Mouse (Mus musculus) lung, adult 2 months (tissue): ENCODE measurements at regions not wholly inside any gene's neighbourhood (a gene's known extent, or its start where the extent isn't known, plus 50 kb on each side); places are given as distances from the start of the nearest gene placed in this dataset.

Experiments
- DNase-seq: peaks from one replicate; pipeline ENCODE4 v3.0.0; 2022
- H3K4me1 ChIP-seq: fragments of 200-500 bp; 2 replicates; pipeline ENCODE4 v1.6.1; 2011; ENCODE audit warnings: low read length; ENCODE audit not compliant: control insufficient read depth, insufficient read depth
- H3K4me3 ChIP-seq: fragments of 200-500 bp; replicated peaks from 2 replicates; pipeline ENCODE3; 2011; ENCODE audit warnings: low read depth, mild to moderate bottlenecking, control low read depth, low read length; ENCODE audit errors: extremely low read depth
- CTCF ChIP-seq: fragments of 200-500 bp; IDR thresholded peaks from 2 replicates; pipeline ENCODE4 v1.5.1; 2011; ENCODE audit warnings: mild to moderate bottlenecking, low read length, control low read depth; ENCODE audit not compliant: insufficient read depth
- POLR2A ChIP-seq: fragments of 200-500 bp; IDR thresholded peaks from 2 replicates; pipeline ENCODE4 v1.6.1; 2011; ENCODE audit warnings: low read depth, mild to moderate bottlenecking, control low read depth, low read length, borderline replicate concordance; ENCODE audit errors: extremely low read depth
- WGBS: fragments of 180-500 bp; shearing (Covaris S2); methylation state at CpG from one replicate; pipeline ENCODE4 v1.1.7; 2018; 5-methylcytosine and 5-hydroxymethylcytosine counted together

DNA sequence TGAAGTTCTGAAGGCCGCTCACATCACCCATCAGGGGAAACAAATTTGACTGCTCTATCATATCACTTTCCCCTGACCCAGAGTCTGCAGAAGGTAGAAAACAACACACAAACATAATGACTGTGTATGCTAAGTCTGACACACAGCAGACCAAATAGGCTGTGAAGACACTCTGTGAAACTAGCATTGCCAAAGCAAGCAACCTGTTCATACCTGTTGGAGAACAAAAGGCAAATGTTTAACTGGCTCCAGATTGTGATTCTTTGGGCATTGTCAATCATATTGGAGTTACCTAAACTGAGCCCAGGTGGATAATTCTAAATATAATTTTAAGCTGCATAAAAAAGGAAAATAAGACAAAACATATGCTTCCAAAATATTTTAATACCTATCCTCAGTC lies 407.4 kb upstream of the Pik3r1 start:
- 91% methylated on average over 1 of the region's 1 CpGs for WGBS
- Histone ChIP-seq H3K4me3 (no peak overlapping the region), H3K4me1 (no peaks in the 10 kb centered on the region)
- TF ChIP-seq POLR2A (no peak), CTCF (no peak)
- no peak for DNase-seq

DNA sequence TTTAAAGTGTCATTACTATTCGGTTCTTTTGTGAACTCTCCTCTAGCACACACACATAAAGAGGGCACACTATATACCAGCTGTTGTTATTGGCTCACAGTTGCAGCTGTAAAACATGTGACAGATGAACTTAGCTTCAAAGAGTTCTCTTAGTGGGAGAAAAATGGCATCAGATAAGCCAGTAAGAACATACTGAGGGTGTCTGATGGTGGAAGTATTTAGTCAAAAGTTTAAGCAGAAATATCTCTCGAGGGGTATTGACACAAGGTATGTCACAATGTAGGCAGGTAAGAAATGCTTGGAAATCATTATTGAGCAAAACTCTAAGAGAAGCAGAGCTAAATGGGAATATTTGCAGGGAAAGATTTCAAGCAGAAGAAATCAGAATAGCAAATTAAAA lies 408.4 kb upstream of the Pik3r1 start:
- H3K4me3 ChIP-seq = no peak overlapping the region
- 52% methylated on average over 2 of the region's 2 CpGs for WGBS

DNA sequence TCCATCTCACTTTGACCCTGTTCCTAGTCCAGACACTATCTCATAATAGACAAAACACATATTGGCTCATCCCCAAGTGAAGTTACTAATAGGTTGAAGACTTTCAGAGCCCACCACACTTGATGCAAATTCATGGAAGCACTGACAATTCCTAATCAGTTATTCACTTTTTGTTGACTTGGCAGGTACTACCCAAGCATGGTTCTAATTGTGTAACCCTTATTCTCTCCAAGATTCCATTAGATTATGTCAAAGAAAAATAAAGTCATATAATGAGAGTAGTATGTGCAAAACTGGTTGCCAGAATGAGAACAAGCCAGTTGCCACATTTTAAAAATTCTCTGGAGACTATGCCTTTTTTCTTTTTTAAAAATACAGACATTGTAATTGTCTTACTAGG lies 426.7 kb upstream of the Pik3r1 start:
- TF ChIP-seq POLR2A = no peak
- no peak for TF ChIP-seq CTCF
- no peak for DNase-seq
- Histone ChIP-seq H3K4me1 (no peaks in the 10 kb centered on the region), H3K4me3 (no peak overlapping the region)

More for the DNA sequence above, 408.4 kb upstream of the Pik3r1 start:
- TF ChIP-seq CTCF (no peak), POLR2A (no peak)
- no peaks in the 10 kb centered on the region for H3K4me1 ChIP-seq
- no peak for DNase-seq

DNA sequence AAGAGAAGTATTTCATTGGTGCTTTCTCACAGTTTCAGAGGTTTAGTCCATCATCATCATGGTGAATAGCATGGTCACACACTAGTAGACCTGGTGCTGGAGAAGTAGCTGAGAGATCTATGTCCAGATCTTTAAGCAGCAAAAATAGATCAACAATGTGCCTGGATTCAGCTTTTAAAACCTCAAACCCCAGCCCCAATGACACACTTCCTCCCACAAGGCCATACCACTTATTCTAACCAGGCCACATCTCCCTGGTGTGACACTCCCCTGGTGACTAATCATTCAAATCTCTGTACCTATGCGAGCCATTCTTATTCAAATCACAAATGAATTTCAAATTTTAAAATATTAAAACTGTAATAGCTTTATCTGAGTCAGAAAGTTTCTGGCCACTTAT lies 434.3 kb upstream of the Pik3r1 start:
- WGBS = 73% methylated on average over 1 of the region's 1 CpGs
- TF ChIP-seq POLR2A (no peak), CTCF (no peak)

DNA sequence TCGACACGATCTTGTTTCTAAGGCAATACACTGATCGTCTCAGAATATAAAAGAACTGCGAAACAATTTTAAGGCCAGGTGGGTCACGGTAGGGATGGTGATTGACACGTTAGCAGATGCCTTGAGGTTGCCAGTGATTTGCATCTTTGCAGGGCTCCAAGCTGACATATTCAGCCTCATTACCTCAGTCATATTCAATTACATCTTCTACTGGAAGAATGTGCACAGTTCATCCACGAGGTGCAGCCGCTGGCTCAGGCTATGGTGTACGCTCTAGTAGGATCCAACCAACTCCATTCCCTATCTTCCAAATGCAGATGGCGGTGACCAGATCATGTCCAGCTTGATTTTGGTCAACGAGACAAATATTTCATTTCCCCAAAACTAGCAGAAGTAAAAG lies 450.5 kb upstream of the Pik3r1 start:
- Histone ChIP-seq H3K4me3 (no peak overlapping the region), H3K4me1 (no peaks in the 10 kb centered on the region)
- TF ChIP-seq POLR2A (no peak), CTCF (no peak)
- DNase-seq = no peak
- WGBS = 94% methylated on average over 11 of the region's 11 CpGs

More for the DNA sequence above, 434.3 kb upstream of the Pik3r1 start:
- H3K4me3 ChIP-seq = no peak overlapping the region
- no peak for DNase-seq
- no peaks in the 10 kb centered on the region for H3K4me1 ChIP-seq

DNA sequence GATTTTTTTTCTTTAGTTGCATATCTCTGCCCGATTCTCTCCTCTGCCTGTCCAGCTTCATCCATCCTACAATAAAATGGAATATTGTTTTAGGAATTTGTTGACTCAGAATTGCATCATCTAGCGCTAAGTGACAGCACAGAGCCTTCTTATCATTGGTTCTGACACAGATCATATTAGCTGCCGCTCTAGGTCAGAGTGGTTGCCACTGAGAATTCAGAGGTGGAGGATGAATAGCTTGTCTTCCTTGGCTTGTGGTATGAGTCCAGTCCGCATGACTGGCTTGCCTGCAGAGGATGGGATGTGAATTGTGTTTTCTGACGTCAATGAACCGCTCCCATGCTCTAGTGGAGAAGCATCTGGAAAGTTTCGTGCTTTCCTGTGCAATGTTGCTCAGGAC lies 462.3 kb upstream of the Cd180 start:
- 73% methylated on average over 7 of the region's 7 CpGs for WGBS
- Histone ChIP-seq H3K4me3 (no peak overlapping the region), H3K4me1 (peaks cover 12% of the 10 kb centered on the region)
- peak; percentile 10 for DNase-seq
- TF ChIP-seq CTCF (no peak), POLR2A (no peak)

DNA sequence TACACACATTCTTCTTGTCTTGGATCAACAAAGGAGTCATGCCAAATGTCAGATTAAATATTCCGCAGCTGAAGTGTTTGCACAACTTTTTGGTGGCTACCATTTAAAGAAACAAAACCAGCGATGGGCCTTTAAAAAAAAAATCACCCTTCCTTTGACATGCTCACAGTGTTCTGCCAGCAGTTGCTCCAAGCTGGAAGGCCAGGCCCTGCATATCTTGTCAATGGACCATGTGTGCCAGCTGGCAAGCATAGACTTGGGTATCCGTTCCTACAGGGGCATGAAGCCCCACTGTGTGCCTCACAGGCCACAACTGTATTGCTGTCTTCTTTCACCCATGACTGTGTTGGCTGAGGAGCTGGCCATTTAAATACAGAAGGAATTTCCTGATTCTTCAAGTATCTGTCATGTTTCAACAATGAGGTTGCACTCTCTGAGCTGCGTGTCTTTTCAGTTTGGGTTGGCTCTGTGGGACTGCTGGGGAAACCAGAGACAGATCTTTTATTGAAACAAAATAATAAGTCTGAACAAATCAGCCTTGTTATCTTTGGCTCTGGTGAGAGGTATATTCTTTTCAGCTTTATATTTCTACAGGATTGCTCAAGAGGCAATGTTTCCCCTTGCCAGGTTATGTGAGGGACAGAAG lies 460.9 kb upstream of the Cd180 start:
- Histone ChIP-seq H3K4me1 (peaks cover 12% of the 10 kb centered on the region), H3K4me3 (no peak overlapping the region)
- WGBS = 37% methylated on average over 4 of the region's 4 CpGs
- TF ChIP-seq POLR2A (no peak), CTCF (no peak)
- peak; percentile 60 for DNase-seq

DNA sequence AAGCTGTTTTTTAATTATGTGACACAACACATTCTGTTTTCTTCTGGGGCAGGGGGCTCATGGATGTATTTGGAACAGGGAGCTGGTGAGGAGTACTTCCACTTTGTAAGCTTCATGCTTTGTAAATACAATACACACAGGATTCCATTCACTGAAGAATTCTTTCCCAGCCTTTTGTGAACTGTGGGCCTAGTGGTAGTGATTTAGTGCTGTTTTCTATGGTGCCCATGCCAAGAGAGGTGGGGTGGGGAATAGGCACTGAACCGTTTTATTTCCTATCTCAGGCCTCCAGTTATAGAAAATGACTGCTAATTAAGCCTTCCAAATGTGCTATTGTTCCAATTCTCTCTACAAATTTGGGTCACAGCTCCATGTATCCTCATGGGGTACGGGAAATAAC lies 442.5 kb upstream of the Cd180 start:
- Histone ChIP-seq H3K4me1 (no peaks in the 10 kb centered on the region), H3K4me3 (no peak overlapping the region)
- TF ChIP-seq CTCF (no peak), POLR2A (no peak)
- WGBS = 81% methylated on average over 2 of the region's 2 CpGs
- no peak for DNase-seq

DNA sequence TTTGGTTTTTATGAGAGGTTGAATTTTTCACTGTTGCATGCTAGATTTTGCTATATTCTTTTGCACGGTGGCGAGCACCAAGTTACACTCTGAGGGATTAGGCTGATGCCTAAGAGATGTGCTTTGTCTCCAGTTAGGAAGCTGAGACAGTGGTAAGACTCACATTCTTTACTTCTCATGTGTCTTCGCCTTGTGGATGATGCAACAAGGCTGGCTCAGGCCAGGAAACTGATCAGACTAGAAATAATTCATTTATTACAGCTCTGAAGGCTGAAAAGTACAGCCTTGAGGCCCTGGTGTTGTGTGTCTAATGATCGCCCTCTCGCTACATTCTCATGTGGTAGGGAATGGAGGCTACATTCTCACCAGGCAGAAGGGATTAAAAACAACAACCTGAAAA lies 441.6 kb upstream of the Cd180 start:
- TF ChIP-seq CTCF = no peak
- no peak for TF ChIP-seq POLR2A
- Histone ChIP-seq H3K4me3 (no peak overlapping the region), H3K4me1 (no peaks in the 10 kb centered on the region)
- no peak for DNase-seq
- 94% methylated on average over 5 of the region's 5 CpGs for WGBS

DNA sequence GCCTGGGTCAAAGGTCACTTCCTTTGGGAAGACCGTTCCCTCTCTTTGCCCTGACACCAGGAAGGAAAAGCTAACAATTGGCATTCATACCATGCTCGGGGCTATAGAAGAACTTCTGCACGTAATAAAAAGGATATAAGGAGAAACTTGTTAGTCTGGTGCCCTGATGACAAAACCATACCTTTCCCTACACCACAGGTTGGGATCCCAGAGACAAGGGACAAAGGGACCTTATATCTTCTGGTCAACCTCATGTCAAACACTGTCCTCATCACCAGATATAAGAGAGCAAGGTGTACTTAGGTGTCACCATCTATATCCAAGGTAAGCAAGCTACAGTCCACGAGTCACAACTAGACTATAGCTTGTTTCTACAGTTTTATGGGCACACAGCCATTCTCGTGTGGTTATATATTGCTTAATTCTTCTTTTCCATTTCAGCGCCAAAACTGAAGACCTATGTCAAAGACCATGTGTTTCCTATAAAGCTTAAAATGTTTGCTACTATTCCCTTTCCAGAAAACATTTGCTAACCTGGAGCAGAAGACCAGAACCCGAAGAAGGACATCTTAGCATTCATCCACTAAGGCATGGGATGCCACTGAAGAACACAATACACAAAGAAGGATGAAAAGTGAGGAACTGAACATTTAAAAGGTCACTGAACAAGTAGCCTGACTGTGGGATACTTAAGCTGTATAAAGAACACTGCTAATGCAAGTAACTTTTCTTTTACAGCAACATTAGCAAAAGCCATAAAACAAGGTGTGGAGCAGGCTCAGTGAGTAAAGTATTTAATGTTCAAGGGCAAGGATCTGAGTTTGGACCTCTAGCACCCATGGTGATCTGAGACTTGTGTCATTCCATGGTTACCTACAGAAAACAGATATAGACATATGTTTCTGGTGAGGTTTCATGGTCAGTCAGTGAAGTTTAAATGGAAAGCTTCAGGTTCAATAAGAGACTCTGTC lies 437.7 kb upstream of the Cd180 start:
- no peaks in the 10 kb centered on the region for H3K4me1 ChIP-seq
- H3K4me3 ChIP-seq = no peak overlapping the region
- TF ChIP-seq CTCF = no peak
- no peak for TF ChIP-seq POLR2A
- DNase-seq = no peak
- WGBS = 68% methylated on average over 7 of the region's 7 CpGs

DNA sequence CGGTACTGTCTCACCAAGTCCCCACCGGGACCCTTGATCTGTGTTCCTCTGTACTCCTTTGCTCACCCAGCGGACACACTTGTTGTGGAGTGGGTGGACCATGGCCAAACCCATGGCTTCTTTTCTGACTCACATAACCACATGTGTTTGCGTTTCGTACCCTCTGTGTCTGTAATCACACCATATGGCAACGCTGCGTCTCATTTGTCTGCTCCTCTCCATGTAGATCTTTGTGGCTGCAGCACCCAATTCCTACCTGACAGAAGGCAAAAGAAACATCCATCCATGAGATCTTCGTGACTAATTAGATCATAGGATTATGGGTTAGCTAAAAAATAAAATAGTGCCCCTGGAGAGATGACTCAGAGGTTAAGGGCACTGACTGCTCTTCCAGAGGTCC lies 435.2 kb upstream of the Cd180 start:
- no peak for DNase-seq
- no peak for TF ChIP-seq CTCF
- no peak for TF ChIP-seq POLR2A
- Histone ChIP-seq H3K4me3 (no peak overlapping the region), H3K4me1 (no peaks in the 10 kb centered on the region)
- 97% methylated on average over 8 of the region's 8 CpGs for WGBS
